Mouse (Mus musculus) layer of hippocampus, adult 18-20 months (tissue): ENCODE data around the gene Olfml1. TPM values are rescaled to one million over a fixed set of nuclear protein-coding genes. Genes with fewer than 3 reads are reported as not detected.

Source experiments
- total RNA-seq, 2 experiments: library from RNA; stranded (reverse); gene quantifications; 2 replicates each; pipeline ENCODE4 v1.2.3; 2021

Gene Olfml1
- total RNA-seq, 2 experiments from 2014 or later = 15.6 to 18.5 TPM

Other genes with a start within 250 kb of the Olfml1 start
- 1 to 10 TPM; 4.3 to 6.1 TPM for gene Syt9, start 196.7 kb upstream of the Olfml1 start, total RNA-seq
- 1 to 10 TPM; 8.1 to 9.7 TPM for gene Ppfibp2, start 27.8 kb downstream of the Olfml1 start, total RNA-seq
- not detected for gene 5330417H12Rik, start 57.7 kb downstream of the Olfml1 start, total RNA-seq
- gene Cyb5r2, start 190.6 kb downstream of the Olfml1 start, total RNA-seq = under 1 TPM; 0.36 to 0.37 TPM
- not detected for gene Ovch2, start 233.8 kb downstream of the Olfml1 start, total RNA-seq
- gene Olfr467, start 244.8 kb downstream of the Olfml1 start, total RNA-seq = not detected